Comparison of ENCODE assay signal across 23 mouse cellular contexts in genomic region chr11:31867976-31868375, GRCm38 (mm10). TPM values are rescaled to one million over a fixed set of nuclear protein-coding genes. Genes with fewer than 3 reads are reported as not detected.
DNase-seq lines count a peak whose midpoint lies in the region; ATAC-seq and TF ChIP-seq lines count a peak whose summit lies in the region.
"Had no signal": no experiment of that assay in that cellular context is flagged by ENCODE, and none has a peak within 500 bp of the region (broad histone marks: within the 10 kb centered on the region; RNA-seq: fewer than 3 reads in every experiment).

No protein-coding gene starts in this region.

- in situ Hi-C loops in CH12.LX (cut with MboI; ENCODE audit: low pct_ligation_motif_present, low pct_unique_long_range_greater_than_20kb, low sequenced_read_pairs) = no loop called here

- H3K9me3 ChIP-seq in liver, embryonic 12.5 days (replicated peaks) = no peaks in the 10 kb centered on the region
- no peaks in the 10 kb centered on the region for H3K9me3 ChIP-seq in liver, postnatal 0 days (ENCODE audit: low read length)
- no peaks in the 10 kb centered on the region for H3K9me3 ChIP-seq in CH12.LX (replicated peaks; ENCODE audit: low read length)
- no peaks in the 10 kb centered on the region for H3K9me3 ChIP-seq in midbrain, embryonic 13.5 days
- H3K9me3 ChIP-seq: hindbrain, embryonic 12.5 days; intestine, embryonic 15.5 days had no signal

- no peak for TF ChIP-seq CTCF in liver, postnatal 0 days (IDR thresholded peaks at IDR 0.05; ENCODE audit: low read depth)
- no peak for TF ChIP-seq CTCF in CH12.LX (conservative IDR thresholded peaks at IDR 0.05 in 1 of 2, IDR thresholded peaks at IDR 0.05 in 1 of 2; ENCODE audit: low read depth in 2 of 2, low read length in 2 of 2)
- no peak for TF ChIP-seq CTCF in olfactory bulb, adult 2 months (IDR thresholded peaks at IDR 0.05; ENCODE audit: insufficient read depth, low read depth, low read length)

- TF ChIP-seq EP300 in liver, postnatal 0 days (IDR thresholded peaks at IDR 0.05; ENCODE audit: low read depth) = no peak
- TF ChIP-seq EP300 in CH12.LX (IDR thresholded peaks at IDR 0.05; ENCODE audit: low read length) = no peak

- H3K79me2 ChIP-seq in CH12.LX (replicated peaks; ENCODE audit: control insufficient read depth, extremely low read depth, insufficient read depth, poor library complexity, severe bottlenecking) = peaks cover 17% of the 10 kb centered on the region

- no peak for TF ChIP-seq POLR2A in CH12.LX (IDR thresholded peaks at IDR 0.05; ENCODE audit: low read depth, low read length)
- no peak for TF ChIP-seq POLR2A in olfactory bulb, adult 2 months (IDR thresholded peaks at IDR 0.05; ENCODE audit: insufficient read depth, low read depth, low read length)

- 68% methylated on average over 4 of the region's 4 CpGs for WGBS in liver, embryonic 12.5 days (ENCODE audit: insufficient replicate concordance)
- whole genome bisulfite sequencing in liver, postnatal 0 days (ENCODE audit: insufficient replicate concordance) = 61% methylated on average over 4 of the region's 4 CpGs
- WGBS in olfactory bulb, adult 2 months = 53% methylated on average over 4 of the region's 4 CpGs
- 69% methylated on average over 4 of the region's 4 CpGs for WGBS in midbrain, embryonic 13.5 days

- H3K4me1 ChIP-seq in liver, embryonic 12.5 days = peaks cover 54% of the 10 kb centered on the region
- H3K4me1 ChIP-seq in liver, postnatal 0 days (ENCODE audit: insufficient read depth) = peaks cover 27% of the 10 kb centered on the region
- peaks cover 8 to 22% of the 10 kb centered on the region in 2 experiments; a peak in 3 of 4 replicates for H3K4me1 ChIP-seq in CH12.LX (ENCODE audit: control insufficient read depth in 1 of 2, insufficient read depth in 2 of 2)
- H3K4me1 ChIP-seq in olfactory bulb, adult 2 months (ENCODE audit: control insufficient read depth, insufficient read depth, low read length) = no peaks in the 10 kb centered on the region
- H3K4me1 ChIP-seq in midbrain, embryonic 13.5 days (replicated peaks) = peaks cover 18% of the 10 kb centered on the region

- 0 out of 2 replicates have a peak overlapping the region, but pooled peaks have one; percentile 34 for H3K27ac ChIP-seq in liver, embryonic 12.5 days
- no peak overlapping the region for H3K27ac ChIP-seq in liver, postnatal 0 days (ENCODE audit: low read depth)
- no peak overlapping the region for H3K27ac ChIP-seq in CH12.LX (ENCODE audit: insufficient read depth, low read depth)
- H3K27ac ChIP-seq in olfactory bulb, adult 2 months (ENCODE audit: insufficient read depth, low read depth, low read length) = peak overlapping the region; percentile 24; the same call in 1 of the 2 replicates
- no peak overlapping the region for H3K27ac ChIP-seq in midbrain, embryonic 13.5 days
- H3K27ac ChIP-seq: hindbrain, embryonic 12.5 days; intestine, embryonic 15.5 days had no signal

- dilution Hi-C loops in CH12.LX (cut with MboI; ENCODE audit: extremely low pct_ligation_motif_present, extremely low pct_unique_long_range_greater_than_20kb, low sequenced_read_pairs) = no loop called here

- no peak for DNase-seq in liver, postnatal 0 days
- DNase-seq in CH12.LX (ENCODE audit: extremely low read depth) = peak; percentile 18
- DNase-seq in frontal cortex, postnatal 36 days (ENCODE audit: low spot score in 2 of 2) = no peak
- no peak for DNase-seq in Muller cell, postnatal 12 days (ENCODE audit: inconsistent ontology term)
- DNase-seq: adrenal gland, adult 2 months; adrenal gland, postnatal 14 days; cerebellum, adult 18-20 months; cerebellum, adult 9-10 months; cerebellum, postnatal 14 days; forebrain, postnatal 0 days; gastrocnemius, postnatal 25 days; heart, adult 11 months had no signal

- no peak for TF ChIP-seq RAD21 in CH12.LX (IDR thresholded peaks at IDR 0.05; ENCODE audit: low read depth, low read length)

- no peak overlapping the region for H3K4me2 ChIP-seq in liver, embryonic 12.5 days
- no peak overlapping the region for H3K4me2 ChIP-seq in liver, postnatal 0 days (ENCODE audit: low read depth, low read length)
- no peak overlapping the region for H3K4me2 ChIP-seq in CH12.LX (ENCODE audit: insufficient read depth, low read depth, poor library complexity, severe bottlenecking)
- H3K4me2 ChIP-seq in midbrain, embryonic 13.5 days (replicated peaks) = no peak overlapping the region
- H3K4me2 ChIP-seq: heart, embryonic 11.5 days; hindbrain, embryonic 12.5 days; intestine, embryonic 15.5 days had no signal

- no peak overlapping the region for H3K4me3 ChIP-seq in liver, embryonic 12.5 days
- H3K4me3 ChIP-seq in liver, postnatal 0 days (ENCODE audit: low read depth, low read length) = no peak overlapping the region
- no peak overlapping the region for H3K4me3 ChIP-seq in CH12.LX (replicated peaks in 1 of 3; ENCODE audit: low read depth in 2 of 3, low read length in 2 of 3, poor library complexity in 1 of 3)
- H3K4me3 ChIP-seq in olfactory bulb, adult 2 months (ENCODE audit: insufficient read depth, low read depth, low read length) = no peak overlapping the region
- H3K4me3 ChIP-seq in midbrain, embryonic 13.5 days (replicated peaks) = no peak overlapping the region
- H3K4me3 ChIP-seq: hindbrain, embryonic 12.5 days; intestine, embryonic 15.5 days had no signal

- peaks cover 9% of the 10 kb centered on the region for H3K36me3 ChIP-seq in liver, embryonic 12.5 days
- H3K36me3 ChIP-seq in liver, postnatal 0 days (replicated peaks; ENCODE audit: insufficient read depth, low read length) = peaks cover 9% of the 10 kb centered on the region
- peaks cover 0 to 3% of the 10 kb centered on the region in 2 experiments for H3K36me3 ChIP-seq in CH12.LX (replicated peaks in 1 of 2; ENCODE audit: control insufficient read depth in 1 of 2, insufficient read depth in 1 of 2, low read length in 1 of 2)
- H3K36me3 ChIP-seq in midbrain, embryonic 13.5 days = no peaks in the 10 kb centered on the region
- H3K36me3 ChIP-seq: hindbrain, embryonic 12.5 days; intestine, embryonic 15.5 days had no signal

- ATAC-seq in liver, embryonic 12.5 days = no peak
- no peak for ATAC-seq in liver, postnatal 0 days
- ATAC-seq in granulocyte monocyte progenitor cell, adult 5-6 weeks (replicated peaks; ENCODE audit: poor library complexity, severe bottlenecking) = peak; percentile 6; the same call in 1 of the 2 replicates
- ATAC-seq in midbrain, embryonic 13.5 days = no peak
- ATAC-seq: CD4-positive, CD25-positive, alpha-beta regulatory T cell, adult 4 months; forebrain, embryonic 14.5 days; forebrain, postnatal 0 days; hindbrain, embryonic 16.5 days; intestine, embryonic 15.5 days; Patski had no signal

- no peak overlapping the region for H3K9ac ChIP-seq in liver, embryonic 12.5 days
- H3K9ac ChIP-seq in liver, postnatal 0 days (replicated peaks) = no peak overlapping the region
- no peak overlapping the region for H3K9ac ChIP-seq in CH12.LX (ENCODE audit: insufficient read depth, low read depth)
- no peak overlapping the region for H3K9ac ChIP-seq in midbrain, embryonic 13.5 days (replicated peaks)
- H3K9ac ChIP-seq: forebrain, postnatal 0 days; hindbrain, embryonic 12.5 days; intestine, embryonic 15.5 days had no signal

- H3K27me3 ChIP-seq in liver, embryonic 12.5 days (replicated peaks) = no peaks in the 10 kb centered on the region; the same call in 1 of the 2 replicates
- no peaks in the 10 kb centered on the region for H3K27me3 ChIP-seq in liver, postnatal 0 days (ENCODE audit: insufficient read depth, low read length)
- H3K27me3 ChIP-seq in CH12.LX (replicated peaks) = peaks cover 2% of the 10 kb centered on the region
- H3K27me3 ChIP-seq in midbrain, embryonic 13.5 days = no peaks in the 10 kb centered on the region
- H3K27me3 ChIP-seq: hindbrain, embryonic 12.5 days; intestine, embryonic 15.5 days; Patski had no signal

TF ChIP-seq in CH12.LX, 34 proteins besides CTCF, POLR2A, EP300 and RAD21:
- TF ChIP-seq USF1 (IDR thresholded peaks at IDR 0.05; ENCODE audit: low read depth, low read length) (no peak), KAT2A (IDR thresholded peaks at IDR 0.05; ENCODE audit: insufficient replicate concordance, low read length) (no peak), HCFC1 (IDR thresholded peaks at IDR 0.05; ENCODE audit: low read depth, low read length) (no peak), CHD2 (IDR thresholded peaks at IDR 0.05; ENCODE audit: low read length) (no peak), NELFE (IDR thresholded peaks at IDR 0.05; ENCODE audit: low read depth, low read length) (no peak), MAX (IDR thresholded peaks at IDR 0.05; ENCODE audit: low read length) (no peak), JUND (conservative IDR thresholded peaks at IDR 0.05; ENCODE audit: low read depth, low read length) (peak; percentile 55; the same call in 1 of the 2 replicates), ETS1 (conservative IDR thresholded peaks at IDR 0.05; ENCODE audit: low read depth, low read length) (no peak)

RNA-seq across cellular contexts. Expression of gene Cpeb4, which starts 4.0 kb away (rescaled TPM):
- polyA plus RNA-seq in liver, embryonic 12.5 days (2016; fragmentation: Nextera tagmentation; extraction: Ambion mirVana) = 21.5 and 24.7 TPM in 2 replicates
- polyA plus RNA-seq in liver, postnatal 0 days (2015; fragmentation: Nextera tagmentation; extraction: Ambion mirVana) = 7.0 and 10.0 TPM in 2 replicates
- 10.6 and 13.8 TPM in 2 replicates for total RNA-seq in CH12.LX (2012; rRNA removed)
- 20.1 and 21.4 TPM in 2 replicates for total RNA-seq in CH12.LX (2014; rRNA removed)
- 23.5 and 23.9 TPM in 2 replicates for polyA plus RNA-seq in CH12.LX (2012; ENCODE audit: insufficient read length, low read depth)
- 4.3 and 9.2 TPM in 2 replicates for total RNA-seq in granulocyte monocyte progenitor cell, adult 5-6 weeks (2014; fragmentation: Nextera tagmentation)
- total RNA-seq in granulocyte monocyte progenitor cell, adult 5-6 weeks (2017) = 6.7 and 7.6 TPM in 2 replicates
- not detected in 2 replicates for polyA plus RNA-seq in olfactory bulb, adult 2 months (2012; ENCODE audit: insufficient read depth, insufficient read length, low replicate concordance, missing spikeins)
- 14.2 and 15.9 TPM in 2 replicates for polyA plus RNA-seq in midbrain, embryonic 13.5 days (2015; fragmentation: Nextera tagmentation; extraction: Ambion mirVana)

Comparison
In these comparisons a context has a peak if more than half of its experiments do, and no peak if none do; other contexts are left out.
1. H3K27ac ChIP-seq: peak in liver, embryonic 12.5 days (single experiment) and olfactory bulb, adult 2 months (single experiment); none in liver, postnatal 0 days (single experiment), CH12.LX (single experiment) and midbrain, embryonic 13.5 days (single experiment).